Mouse (Mus musculus) liver, embryonic 16.5 days (tissue): Measurements from ENCODE around the gene Dact3. TPM values are rescaled to one million over a fixed set of nuclear protein-coding genes. Genes with fewer than 3 reads are reported as not detected.

ENCODE experiments used
- ATAC-seq: fragments of 200-750 bp; cut with Nextera tagmentation; 2 replicates; pipeline ENCODE4 v1.8.0; 2017; ENCODE audit warnings: low read depth, mild to moderate bottlenecking, moderate number of reproducible peaks, moderate library complexity
- H3K27ac ChIP-seq: fragments of 300-500 bp; sonication (generic); 2 replicates; pipeline ENCODE4 v1.5.1; 2014; ENCODE audit warnings: mild to moderate bottlenecking, low read length
- H3K27me3 ChIP-seq: fragments of 300-500 bp; sonication (generic); 2 replicates; pipeline ENCODE4 v1.6.1; 2014; ENCODE audit warnings: low read depth, low read length, mixed read lengths; ENCODE audit not compliant: control insufficient read depth, insufficient read depth
- H3K36me3 ChIP-seq: fragments of 300-500 bp; sonication (generic); 2 replicates; pipeline ENCODE4 v1.6.1; 2014; ENCODE audit warnings: mild to moderate bottlenecking; ENCODE audit not compliant: control insufficient read depth, insufficient read depth
- H3K4me1 ChIP-seq: fragments of 300-500 bp; sonication (generic); 2 replicates; pipeline ENCODE4 v1.6.1; 2014; ENCODE audit warnings: low read depth, low read length, mixed read lengths; ENCODE audit not compliant: control insufficient read depth
- H3K4me2 ChIP-seq: fragments of 300-500 bp; sonication (generic); 2 replicates; pipeline ENCODE4 v1.6.1; 2014; ENCODE audit warnings: low read depth, low read length, mixed read lengths
- H3K4me3 ChIP-seq: fragments of 300-500 bp; sonication (generic); 2 replicates; pipeline ENCODE4 v1.5.1; 2014; ENCODE audit warnings: low read depth, mild to moderate bottlenecking, low read length
- H3K9ac ChIP-seq: fragments of 300-500 bp; sonication (generic); 2 replicates; pipeline ENCODE4 v1.6.1; 2014; ENCODE audit warnings: low read depth, low read length
- H3K9me3 ChIP-seq: fragments of 300-500 bp; sonication (generic); replicated peaks from 2 replicates; pipeline ENCODE4 v1.6.1; 2016; ENCODE audit warnings: low read length; ENCODE audit not compliant: control insufficient read depth
- WGBS: fragments of 180-500 bp; shearing (Covaris S2); extraction: QIAGEN DNeasy Blood & Tissue Kit; methylation state at CpG from one replicate; pipeline ENCODE4 v1.1.7; 2014; ENCODE audit not compliant: insufficient replicate concordance; 5-methylcytosine and 5-hydroxymethylcytosine counted together
- polyA plus RNA-seq: library from polyadenylated mRNA; unstranded; fragments of >200 nt; fragmentation: Nextera tagmentation; extraction: Ambion mirVana; gene quantifications from 2 replicates; pipeline ENCODE4 v1.2.1, GENCODE M21; 2015

Dact3 gene
- polyA plus RNA-seq, 1 experiment from 2014 or later, result 0.12 TPM

GRCm38 (mm10) chr7:16906889-16907559 lies 31.9 kb downstream of the Dact3 start:
- peaks cover 10% of the 10 kb centered on the region for H3K27me3 ChIP-seq
- WGBS, result 75% methylated on average over 41 of the region's 41 CpGs
- peaks cover 11% of the 10 kb centered on the region for H3K4me1 ChIP-seq
- ATAC-seq, result no peak
- H3K4me2 ChIP-seq, result no peak overlapping the region
- H3K4me3 ChIP-seq, result no peak overlapping the region
- H3K9me3 ChIP-seq, result no peaks in the 10 kb centered on the region
- H3K27ac ChIP-seq, result no peak overlapping the region
- H3K9ac ChIP-seq, result no peak overlapping the region
- no peaks in the 10 kb centered on the region for H3K36me3 ChIP-seq

- ATAC-seq, result no peak
- no peaks in the 10 kb centered on the region for H3K36me3 ChIP-seq
- H3K27me3 ChIP-seq, result peaks cover 10% of the 10 kb centered on the region
- WGBS, result 35% methylated on average over 7 of the region's 7 CpGs
- no peak overlapping the region for H3K27ac ChIP-seq
- no peak overlapping the region for H3K4me2 ChIP-seq
- H3K9me3 ChIP-seq, result no peaks in the 10 kb centered on the region
- H3K4me3 ChIP-seq, result peak overlapping the region; percentile 5; the same call in 1 of the 2 replicates
- no peak overlapping the region for H3K9ac ChIP-seq
- H3K4me1 ChIP-seq, result peaks cover 11% of the 10 kb centered on the region
Measured at GRCm38 (mm10) chr7:16907842-16908241, 32.7 kb downstream of the Dact3 start.

- Histone ChIP-seq H3K4me3 (peak overlapping the region; percentile 5; the same call in 1 of the 2 replicates), H3K4me2 (no peak overlapping the region), H3K9ac (no peak overlapping the region), H3K4me1 (peaks cover 11% of the 10 kb centered on the region), H3K27ac (no peak overlapping the region), H3K36me3 (no peaks in the 10 kb centered on the region), H3K27me3 (peaks cover 10% of the 10 kb centered on the region), H3K9me3 (no peaks in the 10 kb centered on the region)
- ATAC-seq, result no peak
- 13% methylated on average over 11 of the region's 11 CpGs for WGBS
Measured at GRCm38 (mm10) chr7:16908367-16908766, 33.2 kb downstream of the Dact3 start.

- Histone ChIP-seq H3K27me3 (peaks cover 10% of the 10 kb centered on the region), H3K36me3 (no peaks in the 10 kb centered on the region), H3K4me1 (peaks cover 11% of the 10 kb centered on the region), H3K9me3 (no peaks in the 10 kb centered on the region), H3K4me3 (no peak overlapping the region), H3K4me2 (no peak overlapping the region), H3K27ac (no peak overlapping the region), H3K9ac (no peak overlapping the region)
- WGBS, result 41% methylated on average over 11 of the region's 11 CpGs
- ATAC-seq, result no peak
Measured at GRCm38 (mm10) chr7:16908859-16909258, 33.7 kb downstream of the Dact3 start.

- Histone ChIP-seq H3K36me3 (peaks cover 5% of the 10 kb centered on the region), H3K4me1 (peaks cover 11% of the 10 kb centered on the region), H3K9me3 (no peaks in the 10 kb centered on the region), H3K4me3 (no peak overlapping the region), H3K27me3 (peaks cover 10% of the 10 kb centered on the region), H3K9ac (no peak overlapping the region), H3K27ac (no peak overlapping the region), H3K4me2 (no peak overlapping the region)
- no peak for ATAC-seq
- 22% methylated on average over 10 of the region's 10 CpGs for WGBS
Measured at GRCm38 (mm10) chr7:16909909-16910308, 34.8 kb downstream of the Dact3 start.

GRCm38 (mm10) chr7:16911904-16912303 lies 36.8 kb downstream of the Dact3 start:
- no peaks in the 10 kb centered on the region for H3K9me3 ChIP-seq
- peaks cover 10% of the 10 kb centered on the region for H3K27me3 ChIP-seq
- no peak for ATAC-seq
- H3K27ac ChIP-seq, result no peak overlapping the region
- peaks cover 23% of the 10 kb centered on the region for H3K36me3 ChIP-seq
- WGBS, result 70% methylated on average over 3 of the region's 3 CpGs
- H3K4me3 ChIP-seq, result no peak overlapping the region
- H3K4me2 ChIP-seq, result no peak overlapping the region
- no peak overlapping the region for H3K9ac ChIP-seq
- H3K4me1 ChIP-seq, result no peaks in the 10 kb centered on the region; the same call in 1 of the 2 replicates

- no peak overlapping the region for H3K27ac ChIP-seq
Measured at GRCm38 (mm10) chr7:16912360-16912759, 37.2 kb downstream of the Dact3 start.

GRCm38 (mm10) chr7:16913806-16914452 lies 38.8 kb downstream of the Dact3 start:
- Histone ChIP-seq H3K9me3 (no peaks in the 10 kb centered on the region), H3K27me3 (peaks cover 4% of the 10 kb centered on the region), H3K27ac (no peak overlapping the region), H3K36me3 (peaks cover 42% of the 10 kb centered on the region), H3K4me1 (peaks cover 2% of the 10 kb centered on the region), H3K4me2 (no peak overlapping the region), H3K4me3 (no peak overlapping the region), H3K9ac (no peak overlapping the region)
- ATAC-seq, result peak; percentile 25; the same call in 1 of the 2 replicates
- 31% methylated on average over 10 of the region's 10 CpGs for WGBS

More at GRCm38 (mm10) chr7:16912360-16912759, 37.2 kb downstream of the Dact3 start:
- Histone ChIP-seq H3K4me1 (no peaks in the 10 kb centered on the region; the same call in 1 of the 2 replicates), H3K4me2 (no peak overlapping the region), H3K9ac (no peak overlapping the region), H3K9me3 (no peaks in the 10 kb centered on the region), H3K27me3 (peaks cover 10% of the 10 kb centered on the region), H3K36me3 (peaks cover 27% of the 10 kb centered on the region), H3K4me3 (no peak overlapping the region)
- WGBS, result 71% methylated on average over 6 of the region's 6 CpGs
- ATAC-seq, result no peak
